9 mouse cellular contexts compared by ENCODE assay signal in genomic region chr11:8496686-8497085, GRCm38 (mm10).
DNase-seq lines count a peak whose midpoint lies in the region; ATAC-seq and TF ChIP-seq lines count a peak whose summit lies in the region.
"Had no signal": no experiment of that assay in that cellular context is flagged by ENCODE, and none has a peak within 500 bp of the region (broad histone marks: within the 10 kb centered on the region; RNA-seq: fewer than 3 reads in every experiment).

No protein-coding gene starts in this region.

- peak overlapping the region; percentile 18; the same call in 1 of the 2 replicates for H3K27ac ChIP-seq in layer of hippocampus, adult 2 months
- peak overlapping the region; percentile 24 for H3K27ac ChIP-seq in bone marrow macrophage, adult 2 months (ENCODE audit: insufficient read depth, low read depth, low read length)
- peak overlapping the region; percentile 64 for H3K27ac ChIP-seq in intestine, embryonic 16.5 days (ENCODE audit: low read length)

- H3K27me3 ChIP-seq in intestine, embryonic 16.5 days (replicated peaks; ENCODE audit: control insufficient read depth, insufficient read depth, low read length), result no peaks in the 10 kb centered on the region

- TF ChIP-seq POLR2A in bone marrow macrophage, adult 2 months (IDR thresholded peaks at IDR 0.05; ENCODE audit: borderline replicate concordance, low read depth, low read length), result no peak

- TF ChIP-seq CTCF in layer of hippocampus, adult 2 months (conservative IDR thresholded peaks at IDR 0.05), result 0 out of 2 replicates have a peak, but pooled peaks have one; percentile 16
- no peak for TF ChIP-seq CTCF in bone marrow macrophage, adult 2 months (IDR thresholded peaks at IDR 0.05; ENCODE audit: low read depth, low read length)

- peak; percentile 61 for ATAC-seq in intestine, embryonic 16.5 days
- ATAC-seq in activated CD4-positive, CD25-positive, alpha-beta regulatory T cell, adult 4 months, result no peak

- H3K9ac ChIP-seq in intestine, embryonic 16.5 days (ENCODE audit: low read depth, low read length), result no peak overlapping the region

- peaks cover 17% of the 10 kb centered on the region for H3K4me1 ChIP-seq in bone marrow macrophage, adult 2 months (ENCODE audit: control insufficient read depth, insufficient read depth, low read length)
- peaks cover 37% of the 10 kb centered on the region for H3K4me1 ChIP-seq in intestine, embryonic 16.5 days (ENCODE audit: control insufficient read depth, insufficient read depth, low read length)

- H3K4me2 ChIP-seq in intestine, embryonic 16.5 days (ENCODE audit: low read depth, low read length), result no peak overlapping the region

- no peaks in the 10 kb centered on the region for H3K9me3 ChIP-seq in intestine, embryonic 16.5 days (ENCODE audit: control insufficient read depth, low read length)

- no peak overlapping the region for H3K4me3 ChIP-seq in layer of hippocampus, adult 2 months
- no peak overlapping the region for H3K4me3 ChIP-seq in bone marrow macrophage, adult 2 months (ENCODE audit: insufficient read depth, low read length)
- no peak overlapping the region for H3K4me3 ChIP-seq in intestine, embryonic 16.5 days (ENCODE audit: low read length)
- H3K4me3 ChIP-seq: erythroblast, embryonic 14.5 days had no signal

- DNase-seq in layer of hippocampus, adult 2 months (ENCODE audit: low spot score in 2 of 2), result peak in 1 of 2 experiments; percentile 20
- DNase-seq in layer of hippocampus, postnatal 36 days, result no peak
- DNase-seq in gastrocnemius, adult 8-10 months (ENCODE audit: low spot score in 2 of 2), result peak; percentile 50 to 60
- peak; percentile 80 for DNase-seq in lung, postnatal 14 days
- no peak for DNase-seq in left cerebral cortex, adult 8-10 months (ENCODE audit: low spot score in 2 of 2)

- H3K36me3 ChIP-seq in intestine, embryonic 16.5 days (ENCODE audit: control insufficient read depth, insufficient read depth, low read length), result peaks cover 20% of the 10 kb centered on the region

- 29% methylated on average over 5 of the region's 5 CpGs for WGBS in intestine, embryonic 16.5 days

Comparison
In these comparisons a context has a peak if more than half of its experiments do, and no peak if none do; other contexts are left out.
1. DNase-seq: peak in gastrocnemius, adult 8-10 months (2 of 2) and lung, postnatal 14 days (single experiment); none in layer of hippocampus, postnatal 36 days (0 of 2) and left cerebral cortex, adult 8-10 months (0 of 2).
2. Peak in every context shown above with its lines, with median percentiles within 50 percentile points of each other: H3K27ac ChIP-seq.